Mouse (Mus musculus): ENCODE measurements around the gene Acyp2.

- no peak for TF ChIP-seq CTCF (conservative IDR thresholded peaks at IDR 0.05; ENCODE audit: low read length)
- TF ChIP-seq NANOG (IDR thresholded peaks at IDR 0.05; ENCODE audit: borderline replicate concordance, low read length), result no peak; the same call in 1 of the 2 replicates
Observed at GRCm38 (mm10) chr11:30483286-30483685, 166.1 kb downstream of the Acyp2 start.

All from E14TG2a.4 (cell line).